Mouse (Mus musculus) liver, postnatal 0 days (tissue): ENCODE data around the gene Rpp21. TPM values are rescaled to one million over a fixed set of nuclear protein-coding genes. Genes with fewer than 3 reads are reported as not detected.
A peak's percentile ranks its signal among the peaks of the same experiment; 100 is the strongest.

Experiments used
- ATAC-seq: fragments of 200-750 bp; cut with Nextera tagmentation; 2 replicates; pipeline ENCODE4 v1.8.0; 2017; ENCODE audit warnings: mild to moderate bottlenecking, moderate library complexity
- DNase-seq: peaks from one replicate; pipeline ENCODE4 v3.0.0-alpha.2; 2016
- H3K27ac ChIP-seq: fragments of 300-500 bp; sonication (generic); 2 replicates; pipeline ENCODE4 v1.5.1; 2014; ENCODE audit warnings: antibody characterized with exemption, moderate library complexity, mild to moderate bottlenecking, low read depth
- H3K27me3 ChIP-seq: fragments of 300-500 bp; sonication (generic); 2 replicates; pipeline ENCODE4 v1.6.1; 2014; ENCODE audit warnings: low read length, control low read depth, mixed read lengths; ENCODE audit not compliant: insufficient read depth
- H3K36me3 ChIP-seq: fragments of 300-500 bp; sonication (generic); replicated peaks from 2 replicates; pipeline ENCODE4 v1.6.1; 2014; ENCODE audit warnings: mild to moderate bottlenecking, control low read depth, low read length, moderate library complexity, mixed read lengths; ENCODE audit not compliant: insufficient read depth
- H3K4me1 ChIP-seq: fragments of 300-500 bp; sonication (generic); 2 replicates; pipeline ENCODE4 v1.6.1; 2014; ENCODE audit warnings: antibody characterized with exemption, mild to moderate bottlenecking, control low read depth; ENCODE audit not compliant: insufficient read depth
- H3K4me2 ChIP-seq: fragments of 300-500 bp; sonication (generic); 2 replicates; pipeline ENCODE4 v1.6.1; 2014; ENCODE audit warnings: low read depth, mild to moderate bottlenecking, low read length, moderate library complexity, mixed read lengths
- H3K4me3 ChIP-seq: fragments of 300-500 bp; sonication (generic); 2 replicates; pipeline ENCODE4 v1.5.1; 2014; ENCODE audit warnings: low read depth, low read length
- H3K9ac ChIP-seq: fragments of 300-500 bp; sonication (generic); replicated peaks from 2 replicates; pipeline ENCODE4 v1.6.1; 2014; ENCODE audit warnings: mild to moderate bottlenecking, moderate library complexity
- H3K9me3 ChIP-seq: fragments of 300-500 bp; sonication (generic); 2 replicates; pipeline ENCODE4 v1.6.1; 2016; ENCODE audit warnings: mild to moderate bottlenecking, control low read depth, low read length, mixed read lengths
- CTCF ChIP-seq: sonication (generic); IDR thresholded peaks from 2 replicates; pipeline ENCODE4 v1.5.1; 2016; ENCODE audit warnings: antibody characterized with exemption, low read depth
- EP300 ChIP-seq: IDR thresholded peaks from 2 replicates; pipeline ENCODE4 v1.6.1; 2016; ENCODE audit warnings: antibody characterized with exemption, low read depth, mild to moderate bottlenecking
- WGBS: fragments of 180-500 bp; shearing (Covaris S2); extraction: QIAGEN DNeasy Blood & Tissue Kit; methylation state at CpG from one replicate; pipeline ENCODE4 v1.1.7; 2014; ENCODE audit not compliant: insufficient replicate concordance; 5-methylcytosine and 5-hydroxymethylcytosine counted together
- polyA plus RNA-seq: library from polyadenylated mRNA; unstranded; fragments of >200 nt; fragmentation: Nextera tagmentation; extraction: Ambion mirVana; gene quantifications from 2 replicates; pipeline ENCODE4 v1.2.1, GENCODE M21; 2015

The Rpp21 gene
- polyA plus RNA-seq, 1 experiment from 2014 or later, result 55.1 TPM

GRCm38 (mm10) chr17:36257241-36257947, 475 bp downstream of the Rpp21 start:
- Histone ChIP-seq H3K36me3 (peaks cover 20% of the 10 kb centered on the region), H3K27ac (peak overlapping the region; percentile 86), H3K9ac (peak overlapping the region; percentile 83), H3K27me3 (no peaks in the 10 kb centered on the region), H3K4me1 (peaks cover 3% of the 10 kb centered on the region; the same call in 1 of the 2 replicates), H3K4me2 (peak overlapping the region; percentile 85), H3K9me3 (no peaks in the 10 kb centered on the region), H3K4me3 (peak overlapping the region; percentile 95)
- peak; percentile 93 for ATAC-seq
- DNase-seq, result peak; percentile 81
- under 1% methylated on average over 31 of the region's 37 CpGs for WGBS
- TF ChIP-seq EP300 (no peak), CTCF (peak; percentile 86)

DNA sequence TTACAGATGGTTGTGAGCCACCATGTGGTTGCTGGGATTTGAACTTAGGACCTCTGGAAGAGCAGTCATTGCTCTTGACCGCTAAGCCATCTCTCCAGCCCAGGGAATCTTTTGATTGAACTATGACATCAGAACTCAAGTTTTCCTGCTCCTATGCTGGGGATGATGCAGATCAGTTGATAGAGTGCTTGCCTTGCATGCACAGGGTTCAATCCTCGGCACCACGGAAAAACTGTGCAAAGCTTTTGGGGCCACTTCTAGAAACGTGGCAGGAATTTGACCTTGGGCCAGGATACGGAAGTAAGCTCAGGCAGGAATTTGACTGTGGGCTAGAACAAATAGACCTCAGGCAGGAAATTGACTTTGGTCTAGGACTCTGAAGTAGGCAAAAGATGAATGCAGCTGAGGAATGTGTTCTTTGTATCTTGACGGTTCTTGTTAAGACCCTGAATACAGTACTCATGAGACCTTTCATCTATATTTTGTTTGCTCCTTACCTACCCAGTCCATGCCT, 4.7 kb downstream of the Rpp21 start:
- Histone ChIP-seq H3K36me3 (no peaks in the 10 kb centered on the region), H3K4me1 (peaks cover 3% of the 10 kb centered on the region; the same call in 1 of the 2 replicates), H3K27me3 (peaks cover 11% of the 10 kb centered on the region; the same call in 1 of the 2 replicates), H3K4me2 (no peak overlapping the region), H3K4me3 (no peak overlapping the region), H3K27ac (no peak overlapping the region), H3K9ac (no peak overlapping the region), H3K9me3 (no peaks in the 10 kb centered on the region)
- WGBS, result 31% methylated on average over 6 of the region's 6 CpGs
- TF ChIP-seq EP300, result no peak
- ATAC-seq (no peak), DNase-seq (no peak)

DNA sequence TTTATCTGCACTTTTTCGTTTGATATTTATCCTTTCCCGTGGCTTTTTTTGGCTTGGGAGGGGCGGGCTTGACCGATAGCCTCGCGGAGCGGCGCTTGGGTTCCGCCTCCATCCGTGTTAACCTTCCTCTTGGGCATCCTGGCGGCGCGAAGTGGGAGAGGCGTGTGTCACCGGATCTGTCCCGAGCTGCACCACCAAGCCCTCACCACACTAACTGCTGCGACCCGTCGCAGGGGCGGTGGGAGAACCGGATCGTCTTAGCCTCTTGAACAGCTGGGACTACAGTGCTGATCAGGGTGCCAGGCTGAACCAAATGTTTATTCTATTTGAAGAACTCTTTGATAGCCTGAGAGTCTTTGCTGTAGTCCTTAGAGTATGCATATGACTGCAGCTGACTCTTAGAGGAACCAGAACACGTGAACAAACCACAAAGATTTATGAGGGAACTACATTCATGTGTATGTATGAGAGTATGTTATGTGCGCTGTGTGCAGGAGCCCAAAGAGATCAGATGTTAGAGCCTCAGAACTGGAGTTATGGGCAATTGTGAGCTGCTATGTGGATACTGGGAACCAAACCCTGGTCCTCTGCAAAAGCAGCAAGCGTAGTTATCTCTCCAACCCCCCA, 5.5 kb downstream of the Rpp21 start:
- Histone ChIP-seq H3K4me1 (peaks cover 3% of the 10 kb centered on the region; the same call in 1 of the 2 replicates), H3K27ac (no peak overlapping the region), H3K36me3 (no peaks in the 10 kb centered on the region), H3K9ac (no peak overlapping the region), H3K4me3 (no peak overlapping the region), H3K4me2 (peak overlapping the region; percentile 51), H3K9me3 (no peaks in the 10 kb centered on the region), H3K27me3 (peaks cover 11% of the 10 kb centered on the region; the same call in 1 of the 2 replicates)
- 5% methylated on average over 25 of the region's 25 CpGs for WGBS
- ATAC-seq (no peak; the same call in 1 of the 2 replicates), DNase-seq (peak; percentile 29)
- TF ChIP-seq EP300 (no peak), CTCF (no peak)

GRCm38 (mm10) chr17:36248886-36249285, 9.0 kb downstream of the Rpp21 start:
- ATAC-seq, result no peak
- Histone ChIP-seq H3K9ac (no peak overlapping the region), H3K4me1 (no peaks in the 10 kb centered on the region), H3K36me3 (no peaks in the 10 kb centered on the region), H3K27me3 (peaks cover 11% of the 10 kb centered on the region; the same call in 1 of the 2 replicates), H3K4me3 (no peak overlapping the region), H3K27ac (no peak overlapping the region), H3K9me3 (no peaks in the 10 kb centered on the region), H3K4me2 (no peak overlapping the region; the same call in 1 of the 2 replicates)
- no peak for DNase-seq
- no peak for TF ChIP-seq EP300
- TF ChIP-seq CTCF, result no peak
- WGBS, result 29% methylated on average over 26 of the region's 33 CpGs

DNA sequence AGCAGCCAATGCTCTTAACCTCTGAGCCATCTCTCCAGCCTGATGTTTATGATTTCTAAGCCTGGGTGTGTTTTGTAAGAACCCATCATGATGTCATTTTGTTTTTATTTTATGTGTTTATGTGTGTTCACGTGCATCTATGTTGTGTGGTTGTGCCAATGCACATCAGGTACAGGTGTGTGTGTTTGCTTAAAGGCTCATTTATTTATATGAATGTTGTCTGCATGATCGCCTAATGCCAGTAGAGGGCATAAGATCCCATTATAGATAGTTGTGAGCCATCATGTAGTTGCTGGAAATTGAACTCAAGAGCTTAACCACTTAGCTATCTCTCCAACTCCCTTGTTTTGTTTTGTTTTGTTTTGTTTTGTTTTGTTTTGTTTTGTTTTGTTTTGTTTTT, 12.1 kb downstream of the Rpp21 start:
- ATAC-seq (no peak), DNase-seq (no peak)
- Histone ChIP-seq H3K9ac (no peak overlapping the region), H3K36me3 (no peaks in the 10 kb centered on the region), H3K4me3 (no peak overlapping the region), H3K4me2 (no peak overlapping the region), H3K27ac (no peak overlapping the region), H3K27me3 (peaks cover 11% of the 10 kb centered on the region; the same call in 1 of the 2 replicates), H3K9me3 (no peaks in the 10 kb centered on the region), H3K4me1 (no peaks in the 10 kb centered on the region)
- 71% methylated on average over 2 of the region's 2 CpGs for WGBS
- TF ChIP-seq EP300 (no peak), CTCF (peak; percentile 20; the same call in 1 of the 2 replicates)

DNA sequence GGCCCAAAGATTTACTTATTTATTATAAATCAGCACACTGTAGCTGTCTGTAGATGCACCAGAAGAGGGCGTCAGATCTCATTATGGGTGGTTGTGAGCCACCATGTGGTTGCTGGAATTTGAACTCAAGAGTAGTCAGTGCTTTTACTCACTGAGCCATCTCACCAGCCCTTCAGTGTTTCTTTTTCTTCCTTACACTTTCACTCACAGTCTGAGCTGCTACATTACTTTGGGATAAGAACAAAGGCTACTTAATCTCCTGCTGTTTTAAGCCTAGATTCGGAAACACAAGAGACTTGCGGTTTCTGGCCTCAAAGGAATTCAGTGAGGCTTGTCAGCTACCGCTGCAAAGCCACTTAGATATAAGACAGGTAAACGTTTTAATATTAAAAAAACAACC, 13.8 kb downstream of the Rpp21 start:
- H3K9ac ChIP-seq, result no peak overlapping the region
- ATAC-seq (no peak), DNase-seq (no peak)
- no peak overlapping the region for H3K4me2 ChIP-seq
- no peaks in the 10 kb centered on the region for H3K4me1 ChIP-seq
- WGBS, result 50% methylated on average over 5 of the region's 5 CpGs
- no peak overlapping the region for H3K4me3 ChIP-seq
- peaks cover 6% of the 10 kb centered on the region; the same call in 1 of the 2 replicates for H3K27me3 ChIP-seq
- TF ChIP-seq EP300 (no peak), CTCF (no peak)
- no peaks in the 10 kb centered on the region for H3K36me3 ChIP-seq
- no peak overlapping the region for H3K27ac ChIP-seq
- no peaks in the 10 kb centered on the region for H3K9me3 ChIP-seq
